Mouse (Mus musculus) CD4-positive, CD25-positive, alpha-beta regulatory T cell, adult 4 months (primary cell): Measurements from ENCODE around the gene Rab3c. TPM values are rescaled to one million over a fixed set of nuclear protein-coding genes. Genes with fewer than 3 reads are reported as not detected.
A peak's percentile ranks its signal among the peaks of the same experiment; 100 is the strongest.

Experiments used
- ATAC-seq: one replicate; pipeline ENCODE4 v1.8.0; 2017
- polyA plus RNA-seq, 2 experiments: library from polyadenylated mRNA; unstranded; fragments of 100-300 nt; shearing (Covaris generic); gene quantifications; one replicate each; pipeline ENCODE4 v1.2.1; 2017

Rab3c gene
- polyA plus RNA-seq, 2 experiments from 2014 or later, result 0.24 TPM; not detected in 1

- ATAC-seq, result no peak
These were observed 186.8 kb downstream of the Rab3c start for GRCm38 (mm10) chr13:110093720-110094685.

DNA sequence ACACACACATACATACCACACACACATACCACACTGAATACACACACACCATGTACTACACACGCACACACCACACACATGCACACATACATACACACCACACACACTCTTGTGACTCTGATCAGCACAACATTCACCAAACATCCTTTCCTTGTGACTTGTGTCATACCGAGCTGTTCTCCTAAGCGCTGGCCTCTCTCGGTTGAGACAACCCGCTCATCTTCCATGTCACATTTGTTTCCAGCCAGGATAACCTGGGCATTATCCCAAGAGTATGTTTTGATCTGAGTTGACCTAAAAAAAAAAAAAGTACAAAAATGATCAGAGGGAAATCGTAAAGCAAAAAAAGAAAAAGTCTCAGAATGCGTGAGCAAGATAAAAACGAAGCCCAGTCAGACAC, 196.8 kb downstream of the Rab3c start:
- no peak for ATAC-seq

- ATAC-seq, result no peak
These were observed 199.6 kb downstream of the Rab3c start for GRCm38 (mm10) chr13:110081174-110081573.

DNA sequence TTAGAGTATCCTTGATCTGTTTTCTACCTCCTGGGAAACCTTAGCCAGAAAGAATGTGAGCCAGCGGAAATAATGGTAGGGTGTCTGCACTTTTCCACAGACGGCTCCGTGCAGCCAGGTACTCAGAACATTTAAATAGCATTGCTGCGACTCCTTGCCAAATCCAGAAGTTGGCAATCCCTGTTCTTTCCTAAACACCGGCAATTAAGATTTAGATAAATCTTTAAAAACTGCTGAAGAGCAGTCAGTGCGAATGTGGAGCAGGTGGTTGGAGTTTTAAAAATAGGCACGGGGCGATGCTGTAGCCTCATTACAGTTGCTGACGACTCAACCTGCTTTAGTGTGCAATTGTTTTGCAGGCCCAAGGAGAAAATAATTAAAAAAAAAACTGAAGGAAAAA, 205.2 kb downstream of the Rab3c start:
- no peak for ATAC-seq

DNA sequence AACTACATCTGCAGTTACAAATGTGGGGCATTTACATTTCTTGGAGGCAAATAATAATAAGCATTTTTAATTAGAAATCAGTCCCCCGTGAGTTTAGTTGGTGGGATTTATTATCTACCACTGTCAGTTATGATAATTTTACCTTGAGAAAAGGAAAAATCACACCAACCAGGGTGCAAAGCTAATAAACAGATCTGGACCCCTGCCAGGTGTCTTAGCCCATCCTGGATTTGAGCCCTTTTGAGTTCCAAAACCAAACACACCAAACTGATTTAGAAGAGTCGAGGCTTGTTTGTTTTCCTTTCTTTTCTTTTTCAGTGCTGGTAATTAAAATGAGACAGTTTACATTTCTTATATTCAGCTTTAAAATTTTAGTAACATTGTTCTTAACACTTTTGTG, 206.6 kb downstream of the Rab3c start:
- ATAC-seq, result no peak

- no peak for ATAC-seq
These were observed 213.6 kb downstream of the Rab3c start for GRCm38 (mm10) chr13:110067149-110067548.

DNA sequence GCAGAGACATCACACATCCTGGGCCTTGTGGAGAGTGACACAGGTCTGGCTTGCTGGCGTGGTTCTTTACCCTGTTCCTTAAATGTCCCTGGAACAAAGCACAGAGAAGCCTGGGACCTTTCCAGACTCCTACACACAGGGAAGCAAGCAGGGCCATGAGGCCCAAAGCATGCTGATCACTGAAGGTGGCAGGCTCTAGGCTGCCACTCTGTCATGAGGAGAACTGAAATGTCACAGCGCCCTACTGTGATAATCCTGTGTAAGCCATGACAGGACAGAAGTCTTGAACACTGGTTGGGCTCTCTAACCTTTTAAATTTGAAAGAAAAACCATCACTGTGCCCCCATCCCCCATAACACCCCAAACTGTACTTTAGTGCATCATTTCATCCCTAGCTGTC, 214.1 kb downstream of the Rab3c start:
- ATAC-seq, result no peak

- ATAC-seq, result peak; percentile 63
These were observed 217.9 kb downstream of the Rab3c start for GRCm38 (mm10) chr13:110062835-110063411.

DNA sequence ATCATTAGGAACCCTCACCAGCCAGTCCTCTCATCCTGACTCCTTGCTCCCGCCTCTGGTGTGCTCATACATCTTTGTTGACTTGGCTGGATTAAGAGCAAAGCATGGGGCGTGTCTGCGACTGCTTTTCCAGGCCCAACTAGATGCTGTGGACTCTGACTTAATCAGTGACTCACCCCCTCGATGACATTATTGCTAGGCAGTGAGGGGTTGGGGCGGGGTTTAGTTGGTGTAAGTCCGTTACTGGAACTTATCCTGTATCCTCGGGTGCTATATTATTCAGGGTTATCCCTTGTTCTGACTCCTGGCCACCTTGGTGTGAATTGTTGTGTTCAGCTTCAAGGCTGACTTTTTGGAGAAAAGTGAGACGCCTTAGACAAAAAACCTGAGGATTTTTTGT, 218.5 kb downstream of the Rab3c start:
- ATAC-seq, result no peak

DNA sequence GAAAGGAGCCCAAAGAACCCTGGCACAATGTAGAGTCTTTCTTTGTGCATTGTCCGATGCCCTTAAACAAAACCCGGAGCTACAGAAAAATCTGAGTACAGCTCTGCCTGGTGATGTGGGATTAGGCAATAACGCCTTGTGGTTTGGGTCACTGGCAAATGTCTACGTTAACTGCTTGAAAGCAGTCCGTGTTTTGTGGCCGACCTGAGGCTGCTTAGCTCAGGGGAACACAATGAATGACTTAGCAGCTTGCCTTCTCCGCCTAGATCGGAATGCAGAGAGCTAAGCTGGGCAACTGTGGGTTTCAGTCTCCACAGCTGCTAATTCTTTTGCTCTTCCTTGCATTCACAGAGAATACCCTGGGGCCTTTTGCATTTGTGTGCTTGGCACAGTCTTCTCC, 226.3 kb downstream of the Rab3c start:
- no peak for ATAC-seq

DNA sequence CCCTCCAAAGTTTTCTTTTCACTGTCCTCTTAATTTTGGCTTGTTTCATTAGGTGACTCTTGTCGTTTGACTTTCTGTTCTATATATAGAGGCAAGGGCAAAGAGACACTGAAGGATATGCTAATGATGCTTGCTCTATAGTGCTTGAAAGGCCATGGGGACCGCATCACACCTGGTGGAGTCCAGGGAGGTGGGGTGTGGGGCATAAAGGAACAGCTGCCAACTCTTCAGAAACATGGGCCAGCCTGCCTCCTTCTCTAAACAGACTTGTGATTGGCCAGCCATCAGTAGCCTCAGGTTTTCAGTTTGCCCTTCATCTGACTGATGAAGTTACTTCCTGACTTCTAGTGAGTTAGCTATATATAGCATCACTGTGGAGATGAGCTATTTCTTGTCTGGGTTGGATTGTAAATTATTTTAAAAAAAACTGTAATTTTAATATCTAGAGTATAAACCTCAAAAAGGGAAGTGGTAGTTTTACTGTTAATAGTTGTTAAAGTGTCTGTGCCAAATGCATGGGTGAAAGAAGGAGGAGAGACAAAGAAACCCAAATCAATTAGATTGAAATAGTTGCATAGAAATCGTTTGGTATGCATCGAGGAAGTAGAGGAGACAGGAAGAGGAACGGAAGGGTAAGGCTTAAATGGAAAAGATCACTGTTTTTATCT, 231.9 kb downstream of the Rab3c start:
- ATAC-seq, result peak; percentile 65

DNA sequence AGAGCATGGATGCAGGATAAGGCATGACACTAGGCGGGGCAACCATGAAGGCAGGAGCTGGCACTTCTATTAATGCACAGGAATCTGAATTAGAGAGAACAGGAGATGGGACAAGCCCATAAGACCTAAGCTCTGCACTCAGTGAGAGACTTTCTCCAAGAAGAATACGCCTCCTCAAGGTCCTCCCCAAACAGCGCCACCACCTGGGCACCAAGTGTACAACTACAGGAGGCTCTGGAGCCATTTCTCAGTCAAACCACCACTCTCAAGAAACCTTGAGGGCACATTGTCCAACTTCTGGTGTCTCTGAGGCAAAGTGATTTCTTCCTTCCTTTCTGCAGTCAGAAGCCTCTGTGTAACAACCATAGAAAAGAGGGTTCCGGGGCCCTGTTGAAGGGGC, 236.4 kb downstream of the Rab3c start:
- ATAC-seq, result no peak

- peak; percentile 71 for ATAC-seq
These were observed 240.9 kb downstream of the Rab3c start for GRCm38 (mm10) chr13:110039779-110040498.

GRCm38 (mm10) chr13:110039170-110039569, 241.6 kb downstream of the Rab3c start:
- no peak for ATAC-seq

- ATAC-seq, result no peak
These were observed 242.3 kb downstream of the Rab3c start for GRCm38 (mm10) chr13:110038521-110038920.

DNA sequence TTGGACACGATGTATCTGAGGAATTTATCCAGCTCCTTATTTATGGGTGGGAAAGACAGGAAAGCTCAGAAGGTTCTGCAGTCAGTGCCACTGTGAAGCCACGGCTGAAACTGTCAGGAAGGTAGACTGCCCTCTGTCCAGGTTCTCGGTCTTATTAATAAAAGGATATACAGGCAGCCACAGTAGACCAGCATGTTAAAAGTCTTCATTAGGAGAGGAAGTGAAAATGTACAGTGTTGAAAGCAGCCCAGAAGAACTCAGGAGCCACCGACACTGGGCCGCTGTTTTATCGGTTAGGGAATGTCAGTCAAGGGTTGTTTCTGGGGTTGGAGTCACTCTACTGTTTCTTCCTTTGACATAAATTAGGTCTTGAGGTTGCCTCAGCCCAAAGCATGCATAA, 245.9 kb downstream of the Rab3c start:
- no peak for ATAC-seq

DNA sequence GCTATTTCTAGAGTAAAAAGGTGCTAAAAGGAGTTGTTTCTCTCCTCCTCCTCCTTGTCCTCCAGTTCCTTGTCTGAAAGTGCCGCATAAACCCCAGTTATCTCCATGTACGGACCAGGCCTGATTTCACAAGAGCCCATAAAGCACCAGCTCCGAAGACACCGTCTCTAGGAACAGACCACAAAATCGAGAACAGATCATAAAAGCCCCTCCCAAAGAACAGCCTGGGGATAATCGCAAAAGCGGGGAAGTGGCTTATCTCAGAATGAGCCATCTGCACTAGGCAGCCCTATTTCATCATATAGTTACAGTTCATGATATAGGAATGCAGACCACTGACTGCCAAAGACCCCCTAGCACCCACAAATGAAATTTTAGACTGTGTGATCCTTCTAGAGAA, 246.8 kb downstream of the Rab3c start:
- no peak for ATAC-seq

DNA sequence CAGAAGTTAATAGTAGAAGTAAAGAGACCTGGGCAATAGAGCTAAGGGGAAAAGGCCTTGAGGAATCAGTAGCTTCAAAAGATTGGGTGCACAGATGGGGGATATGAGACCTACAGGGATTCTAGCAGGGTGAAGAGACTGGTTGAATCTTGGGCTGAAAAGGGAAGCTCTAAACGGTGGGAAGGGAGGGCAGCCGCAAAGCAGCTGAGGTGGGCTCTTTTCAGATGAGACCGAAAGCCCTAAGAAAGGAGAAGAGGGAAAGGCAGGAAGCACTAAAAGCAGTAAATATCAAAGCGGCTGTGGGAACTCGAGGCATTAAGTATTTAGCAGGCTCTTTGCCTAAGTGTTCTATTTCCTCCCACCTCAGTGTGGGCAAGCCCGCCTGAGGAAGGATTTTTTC, 248.9 kb downstream of the Rab3c start:
- no peak for ATAC-seq

DNA sequence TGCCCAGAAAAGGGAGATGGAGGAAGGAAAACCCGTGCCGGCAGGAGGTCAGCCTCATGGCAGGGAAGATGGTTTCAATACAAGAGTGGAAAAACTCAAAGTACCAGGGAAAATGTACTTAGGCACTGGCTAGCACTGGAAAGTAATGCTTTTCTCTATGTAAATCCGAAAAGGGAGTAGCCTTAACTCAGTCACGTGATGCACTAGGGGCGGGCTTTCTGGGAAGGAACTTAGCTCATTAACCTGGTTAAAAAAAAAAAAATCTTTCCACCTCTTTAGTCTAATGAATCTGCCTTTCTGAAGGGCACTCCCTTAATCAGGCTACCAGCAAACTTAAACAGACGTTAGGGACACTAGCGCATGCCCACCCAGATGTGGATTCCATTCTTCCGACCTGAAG, 249.7 kb downstream of the Rab3c start:
- ATAC-seq, result no peak

GRCm38 (mm10) chr13:110024381-110025161, 256.2 kb downstream of the Rab3c start:
- no peak for ATAC-seq

DNA sequence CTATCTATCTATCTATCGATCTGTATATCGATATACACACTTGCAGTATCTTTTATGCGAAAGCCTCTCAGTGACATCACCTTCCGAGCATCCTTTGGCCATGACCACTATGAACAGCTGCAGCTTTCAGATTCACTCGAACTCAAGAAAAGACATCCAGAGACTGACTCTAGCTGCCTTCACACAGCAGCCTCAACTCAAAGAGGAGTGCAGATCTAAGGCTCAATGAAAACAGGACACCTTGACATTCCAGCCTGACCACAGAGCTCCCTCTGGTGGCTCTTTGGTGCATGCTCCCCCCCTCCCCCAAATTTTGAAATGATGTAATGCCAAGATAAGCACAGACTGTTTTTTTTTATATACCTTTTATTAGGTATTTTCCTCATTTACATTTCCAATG, 257.8 kb downstream of the Rab3c start:
- ATAC-seq, result peak; percentile 48

- no peak for ATAC-seq
These were observed 261.0 kb downstream of the Rab3c start for GRCm38 (mm10) chr13:110019774-110020173.
